Mouse (Mus musculus) embryonic fibroblast, embryonic 13.5 days (primary cell): ENCODE data around the gene Kcna2.

Experiments
- CTCF ChIP-seq: IDR thresholded peaks from 2 replicates; pipeline ENCODE4 v1.5.1; 2011; ENCODE audit warnings: mild to moderate bottlenecking, control low read depth, low read length, moderate library complexity, borderline replicate concordance; ENCODE audit not compliant: insufficient read depth
- POLR2A ChIP-seq: IDR thresholded peaks from 2 replicates; pipeline ENCODE4 v1.6.1; 2011; ENCODE audit warnings: low read depth, mild to moderate bottlenecking, control low read depth, low read length, moderate library complexity

GRCm38 (mm10) chr3:107073863-107074262 is 27.1 kb upstream of the Kcna2 start:
- TF ChIP-seq CTCF (no peak), POLR2A (no peak)
